Mouse (Mus musculus) cerebellum, adult 2 months (tissue): ENCODE measurements at regions not wholly inside any gene's neighbourhood (a gene's known extent, or its start where the extent isn't known, plus 50 kb on each side); places are given as distances from the start of the nearest gene placed in this dataset.

Source experiments
- DNase-seq, 2 experiments: peaks; one replicate each; pipeline ENCODE4 v3.0.0; 2021
- H3K27ac ChIP-seq: fragments of 200-500 bp; 2 replicates; pipeline ENCODE4 v1.5.1; 2012; ENCODE audit warnings: low read length, control low read depth, inconsistent platforms; ENCODE audit not compliant: insufficient read depth
- H3K27me3 ChIP-seq: fragments of 200-500 bp; 2 replicates; pipeline ENCODE4 v1.6.1; 2012; ENCODE audit warnings: inconsistent platforms, mild to moderate bottlenecking, low read length, moderate library complexity; ENCODE audit not compliant: control insufficient read depth, insufficient read depth
- H3K4me1 ChIP-seq: fragments of 200-500 bp; 2 replicates; pipeline ENCODE4 v1.6.1; 2011; ENCODE audit warnings: low read length; ENCODE audit not compliant: control insufficient read depth, insufficient read depth
- H3K4me3 ChIP-seq: fragments of 200-500 bp; replicated peaks from 2 replicates; pipeline ENCODE3; 2011; ENCODE audit warnings: mild to moderate bottlenecking, low read depth, low read length, control low read depth; ENCODE audit not compliant: insufficient read depth
- CTCF ChIP-seq: fragments of 200-500 bp; IDR thresholded peaks from 2 replicates; pipeline ENCODE4 v1.5.1; 2011; ENCODE audit warnings: low read depth, mild to moderate bottlenecking, control low read depth, low read length, moderate library complexity, borderline replicate concordance; ENCODE audit not compliant: insufficient read depth
- POLR2A ChIP-seq: fragments of 200-500 bp; IDR thresholded peaks from 2 replicates; pipeline ENCODE4 v1.6.1; 2011; ENCODE audit warnings: low read length, control low read depth, borderline replicate concordance; ENCODE audit not compliant: insufficient read depth
- WGBS: fragments of 180-500 bp; shearing (Covaris S2); methylation state at CpG from one replicate; pipeline ENCODE4 v1.1.7; 2018; 5-methylcytosine and 5-hydroxymethylcytosine counted together

GRCm38 (mm10) chr8:126877039-126877365, 68.6 kb downstream of the Tomm20 start:
- Histone ChIP-seq H3K27ac (no peak overlapping the region), H3K4me1 (no peaks in the 10 kb centered on the region), H3K27me3 (no peaks in the 10 kb centered on the region; the same call in 1 of the 2 replicates), H3K4me3 (no peak overlapping the region)
- DNase-seq = no peak
- TF ChIP-seq CTCF (no peak), POLR2A (no peak)
- 83% methylated on average over 9 of the region's 9 CpGs for WGBS

GRCm38 (mm10) chr8:126876300-126877038, 69.2 kb downstream of the Tomm20 start:
- Histone ChIP-seq H3K4me3 (no peak overlapping the region), H3K4me1 (no peaks in the 10 kb centered on the region), H3K27me3 (no peaks in the 10 kb centered on the region; the same call in 1 of the 2 replicates), H3K27ac (no peak overlapping the region)
- DNase-seq = no peak
- WGBS = 73% methylated on average over 9 of the region's 9 CpGs
- TF ChIP-seq POLR2A (no peak), CTCF (no peak)

- H3K27ac ChIP-seq = no peak overlapping the region
- TF ChIP-seq CTCF (no peak), POLR2A (no peak)
- no peaks in the 10 kb centered on the region; the same call in 1 of the 2 replicates for H3K27me3 ChIP-seq
- H3K4me3 ChIP-seq = no peak overlapping the region
- 93% methylated on average over 7 of the region's 7 CpGs for WGBS
- no peak for DNase-seq
- H3K4me1 ChIP-seq = no peaks in the 10 kb centered on the region
Measured at GRCm38 (mm10) chr8:126875491-126876155, 70.0 kb downstream of the Tomm20 start.

GRCm38 (mm10) chr8:126874846-126875245, 70.8 kb downstream of the Tomm20 start:
- no peak overlapping the region for H3K4me3 ChIP-seq
- TF ChIP-seq CTCF (no peak), POLR2A (no peak)
- H3K4me1 ChIP-seq = no peaks in the 10 kb centered on the region
- no peak for DNase-seq
- WGBS = 98% methylated on average over 1 of the region's 1 CpGs
- no peaks in the 10 kb centered on the region; the same call in 1 of the 2 replicates for H3K27me3 ChIP-seq
- no peak overlapping the region for H3K27ac ChIP-seq

- TF ChIP-seq POLR2A (no peak), CTCF (no peak)
- WGBS = 75% methylated on average over 6 of the region's 6 CpGs
- no peaks in the 10 kb centered on the region; the same call in 1 of the 2 replicates for H3K27me3 ChIP-seq
- no peak overlapping the region for H3K4me3 ChIP-seq
- H3K27ac ChIP-seq = no peak overlapping the region
- no peak for DNase-seq
- no peaks in the 10 kb centered on the region for H3K4me1 ChIP-seq
Measured at GRCm38 (mm10) chr8:126874126-126874730, 71.4 kb downstream of the Tomm20 start.

GRCm38 (mm10) chr8:126873306-126873705, 72.3 kb downstream of the Tomm20 start:
- H3K4me3 ChIP-seq = no peak overlapping the region
- no peak overlapping the region for H3K27ac ChIP-seq
- no peaks in the 10 kb centered on the region for H3K4me1 ChIP-seq
- TF ChIP-seq POLR2A (no peak), CTCF (no peak)
- WGBS = 83% methylated on average over 7 of the region's 7 CpGs
- DNase-seq = no peak
- H3K27me3 ChIP-seq = no peaks in the 10 kb centered on the region; the same call in 1 of the 2 replicates

GRCm38 (mm10) chr8:126872574-126872973, 73.1 kb downstream of the Tomm20 start:
- Histone ChIP-seq H3K4me3 (no peak overlapping the region), H3K4me1 (no peaks in the 10 kb centered on the region), H3K27ac (no peak overlapping the region), H3K27me3 (no peaks in the 10 kb centered on the region; the same call in 1 of the 2 replicates)
- TF ChIP-seq POLR2A (no peak), CTCF (no peak)
- no peak for DNase-seq
- WGBS = 85% methylated on average over 4 of the region's 4 CpGs

GRCm38 (mm10) chr8:126872133-126872532, 73.5 kb downstream of the Tomm20 start:
- no peaks in the 10 kb centered on the region for H3K4me1 ChIP-seq
- H3K4me3 ChIP-seq = no peak overlapping the region
- no peak overlapping the region for H3K27ac ChIP-seq
- TF ChIP-seq CTCF = no peak
- no peak for TF ChIP-seq POLR2A
- WGBS = 77% methylated on average over 8 of the region's 8 CpGs
- DNase-seq = no peak
- H3K27me3 ChIP-seq = no peaks in the 10 kb centered on the region; the same call in 1 of the 2 replicates
